Mouse (Mus musculus) lung, embryonic 14.5 days (tissue): Measurements from ENCODE around the gene Pex11b. TPM values are rescaled to one million over a fixed set of nuclear protein-coding genes. Genes with fewer than 3 reads are reported as not detected.
"Not testable (repeated sequence)": the region's sequence is repeated elsewhere in the genome, so short reads cannot be mapped to it uniquely, and the experiment has no call there.

ENCODE experiments used
- ATAC-seq: fragments of 200-750 bp; cut with Nextera tagmentation; 2 replicates; pipeline ENCODE4 v1.8.0; 2017; ENCODE audit warnings: mild to moderate bottlenecking, moderate TSS enrichment, moderate library complexity; ENCODE audit not compliant: insufficient read depth
- DNase-seq: peaks from one replicate; pipeline ENCODE4 v3.0.0-alpha.2; 2015
- H3K27ac ChIP-seq: fragments of 300-500 bp; sonication (generic); 2 replicates; pipeline ENCODE4 v1.5.1; 2014; ENCODE audit warnings: low read depth, mild to moderate bottlenecking, moderate library complexity
- H3K27me3 ChIP-seq: fragments of 300-500 bp; sonication (generic); 2 replicates; pipeline ENCODE4 v1.6.1; 2014; ENCODE audit warnings: low read length, control low read depth; ENCODE audit not compliant: insufficient read depth
- H3K36me3 ChIP-seq: fragments of 300-500 bp; sonication (generic); 2 replicates; pipeline ENCODE4 v1.6.1; 2014; ENCODE audit warnings: control low read depth; ENCODE audit not compliant: insufficient read depth
- H3K4me1 ChIP-seq: fragments of 300-500 bp; sonication (generic); 2 replicates; pipeline ENCODE4 v1.6.1; 2014; ENCODE audit warnings: antibody characterized with exemption, control low read depth; ENCODE audit not compliant: insufficient read depth
- H3K4me2 ChIP-seq: fragments of 300-500 bp; sonication (generic); 2 replicates; pipeline ENCODE4 v1.6.1; 2014; ENCODE audit warnings: mild to moderate bottlenecking
- H3K4me3 ChIP-seq: fragments of 300-500 bp; sonication (generic); 2 replicates; pipeline ENCODE4 v1.5.1; 2014; ENCODE audit warnings: low read depth, low read length
- H3K9ac ChIP-seq: fragments of 300-500 bp; sonication (generic); 2 replicates; pipeline ENCODE4 v1.6.1; 2014
- H3K9me3 ChIP-seq: fragments of 300-500 bp; sonication (generic); 2 replicates; pipeline ENCODE4 v1.6.1; 2016; ENCODE audit warnings: low read depth, low read length, control low read depth
- CTCF ChIP-seq: IDR thresholded peaks from 2 replicates; pipeline ENCODE4 v1.5.1; 2016; ENCODE audit warnings: antibody characterized with exemption, low read depth
- WGBS: fragments of 180-500 bp; shearing (Covaris S2); extraction: QIAGEN DNeasy Blood & Tissue Kit; methylation state at CpG from one replicate; pipeline ENCODE4 v1.1.7; 2014; 5-methylcytosine and 5-hydroxymethylcytosine counted together
- polyA plus RNA-seq: library from polyadenylated mRNA; unstranded; fragments of >200 nt; fragmentation: Nextera tagmentation; extraction: Ambion mirVana; gene quantifications from 2 replicates; pipeline ENCODE4 v1.2.1, GENCODE M21; 2014

Pex11b gene
- polyA plus RNA-seq, 1 experiment from 2014 or later = 55.8 TPM

DNA sequence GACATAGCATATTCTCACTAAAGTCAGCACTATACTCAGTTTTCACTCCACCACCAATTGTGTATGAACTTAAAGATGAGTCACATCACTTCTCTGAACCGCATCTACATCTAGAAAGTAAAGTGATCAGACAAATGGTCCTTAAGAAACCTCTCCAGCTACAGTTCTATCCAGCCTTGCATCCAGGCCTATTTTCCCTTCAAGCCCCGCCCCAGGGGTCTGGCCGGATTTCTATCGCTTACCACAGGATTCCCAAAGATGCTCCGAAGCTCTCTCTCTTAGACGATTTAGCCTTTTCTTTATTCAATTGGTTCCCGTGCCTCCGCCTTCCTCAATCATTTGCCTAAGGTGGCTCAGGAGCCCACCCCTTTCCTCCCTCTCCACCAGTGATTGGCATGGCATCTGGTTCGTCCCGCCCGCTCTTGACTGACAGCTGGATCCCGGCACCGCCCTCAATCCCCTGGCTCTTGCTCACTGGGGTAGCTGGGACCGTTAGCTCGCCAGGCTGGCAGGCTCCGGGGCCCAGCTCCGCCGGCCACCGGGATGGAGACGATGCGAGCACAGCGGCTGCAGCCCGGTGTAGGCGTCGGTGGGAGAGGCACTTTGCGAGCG is 34.4 kb upstream of the Pex11b start, which contains the start of gene Lix1l:
Gene Lix1l, plus strand, starts transcription at position 511 of the 612 bp plus-strand sequence.
- Histone ChIP-seq H3K9me3 (no peaks in the 10 kb centered on the region), H3K4me1 (peaks cover 7% of the 10 kb centered on the region; the same call in 1 of the 2 replicates), H3K4me3 (peak within 1 kb of the TSS; percentile 67), H3K4me2 (peak within 1 kb of the TSS; percentile 67), H3K36me3 (no peaks in the 10 kb centered on the region), H3K27ac (peak within 1 kb of the TSS; percentile 97), H3K27me3 (peaks cover 29% of the 10 kb centered on the region), H3K9ac (peak within 1 kb of the TSS; percentile 82)
- TF ChIP-seq CTCF = no peak
- peak; percentile 95 for ATAC-seq
- peak; percentile 97 for DNase-seq
- 1% methylated on average over 27 of the region's 27 CpGs for WGBS

DNA sequence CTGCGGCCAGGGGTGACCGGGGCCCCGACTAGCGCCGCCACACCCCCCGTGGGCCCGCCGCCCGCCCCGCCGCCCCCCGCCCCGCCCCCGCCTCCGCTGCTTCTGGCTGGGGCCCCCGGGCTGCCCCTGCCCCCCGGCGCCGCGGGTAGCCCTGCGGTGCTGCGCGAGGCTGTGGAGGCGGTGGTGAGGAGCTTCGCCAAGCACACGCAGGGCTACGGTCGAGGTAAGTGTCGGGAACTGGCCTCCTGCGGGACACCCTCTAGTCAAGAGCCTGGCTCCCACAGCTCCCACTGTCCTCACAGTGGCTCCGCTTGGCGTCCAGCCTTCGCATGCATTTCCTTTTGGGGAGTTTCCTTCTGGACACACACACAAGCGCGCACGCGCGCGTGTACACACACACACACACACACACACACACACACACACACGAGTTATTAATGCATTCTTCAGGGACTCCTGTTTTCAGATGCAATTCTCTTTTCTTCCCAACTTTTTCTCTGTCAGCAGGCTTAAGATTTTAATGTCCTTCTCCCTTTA is 33.9 kb upstream of the Pex11b start:
- TF ChIP-seq CTCF = 0 out of 2 replicates have a peak, but pooled peaks have one; percentile 4
- peaks cover 4% of the 10 kb centered on the region; the same call in 1 of the 2 replicates for H3K4me1 ChIP-seq

DNA sequence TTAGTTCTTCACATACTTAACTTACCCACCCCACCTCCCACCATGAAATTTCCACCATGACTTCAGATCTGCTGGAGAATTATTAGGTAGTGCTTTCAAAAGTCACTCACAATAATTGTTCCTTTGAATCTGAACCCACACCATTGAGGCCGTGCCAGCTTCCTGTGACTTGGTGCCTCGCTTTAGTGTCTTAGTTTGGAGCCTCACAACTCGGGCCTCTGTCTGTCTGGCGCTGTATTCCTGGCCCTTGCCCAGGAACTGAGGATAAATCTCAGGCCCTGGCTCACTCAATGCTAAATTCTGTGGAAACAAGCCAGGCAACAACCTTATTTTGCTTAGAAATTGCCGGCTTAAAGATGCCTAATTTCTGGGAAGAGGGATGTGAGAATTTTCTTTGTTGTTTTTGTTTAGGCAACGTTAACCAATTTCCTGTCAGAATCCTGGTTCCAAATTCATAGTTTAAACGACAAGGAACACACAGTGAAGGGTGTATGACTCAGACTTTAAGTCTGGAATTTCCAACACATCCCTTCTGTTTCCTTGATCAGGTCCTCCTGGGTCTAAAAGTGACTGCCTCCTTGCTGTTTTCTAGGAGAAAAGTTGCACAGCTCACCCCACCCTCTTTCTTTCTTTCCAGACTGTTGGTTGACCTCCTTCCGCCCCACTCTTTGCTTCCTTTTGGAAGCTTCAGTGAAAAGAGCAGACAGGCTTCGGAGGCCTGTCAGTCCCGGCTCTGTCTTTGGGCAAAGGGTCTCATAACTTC is 33.1 kb upstream of the Pex11b start:
- DNase-seq = peak; percentile 77
- no peak for TF ChIP-seq CTCF
- peak overlapping the region; percentile 82 for H3K9ac ChIP-seq
- H3K4me1 ChIP-seq = no peaks in the 10 kb centered on the region
- H3K36me3 ChIP-seq = no peaks in the 10 kb centered on the region
- ATAC-seq = no peak
- no peaks in the 10 kb centered on the region for H3K9me3 ChIP-seq
- peak overlapping the region; percentile 67 for H3K4me3 ChIP-seq
- 19% methylated on average over 10 of the region's 10 CpGs for WGBS
- H3K27ac ChIP-seq = peak overlapping the region; percentile 97
- peak overlapping the region; percentile 67 for H3K4me2 ChIP-seq
- peaks cover 18% of the 10 kb centered on the region for H3K27me3 ChIP-seq

More for the DNA sequence above, 33.9 kb upstream of the Pex11b start:
- H3K9me3 ChIP-seq = no peaks in the 10 kb centered on the region
- peaks cover 26% of the 10 kb centered on the region for H3K27me3 ChIP-seq
- under 1% methylated on average over 40 of the region's 40 CpGs for WGBS
- H3K9ac ChIP-seq = peak overlapping the region; percentile 82
- DNase-seq (peak; percentile 89), ATAC-seq (peak; percentile 66)
- H3K27ac ChIP-seq = peak overlapping the region; percentile 97
- peak overlapping the region; percentile 67 for H3K4me3 ChIP-seq
- no peaks in the 10 kb centered on the region for H3K36me3 ChIP-seq
- peak overlapping the region; percentile 67 for H3K4me2 ChIP-seq

DNA sequence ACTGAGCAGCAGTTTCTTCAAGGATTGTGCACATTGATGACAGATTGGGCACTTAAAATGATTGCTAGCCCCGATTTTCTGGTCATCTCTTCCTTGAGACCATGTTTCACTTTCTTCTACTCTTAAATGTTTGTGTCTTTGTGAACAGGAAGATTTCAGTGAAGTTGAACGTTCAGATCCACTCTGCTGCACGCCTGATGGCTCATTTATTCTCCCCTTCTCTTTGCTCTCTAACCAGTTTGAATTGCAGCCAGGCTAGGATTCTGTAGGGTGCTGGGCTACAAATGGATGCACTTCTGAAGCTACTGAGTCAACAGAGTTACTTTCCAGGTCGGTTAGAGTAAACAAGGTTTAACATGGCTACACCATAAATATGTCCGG is 32.5 kb upstream of the Pex11b start:
- Histone ChIP-seq H3K9ac (peak overlapping the region; percentile 82), H3K27me3 (0 out of 2 replicates have a peak, but pooled peaks cover 13% of the 10 kb centered on the region), H3K27ac (peak overlapping the region; percentile 97), H3K4me1 (no peaks in the 10 kb centered on the region), H3K36me3 (no peaks in the 10 kb centered on the region), H3K9me3 (no peaks in the 10 kb centered on the region), H3K4me3 (peak overlapping the region; percentile 67), H3K4me2 (peak overlapping the region; percentile 67)
- ATAC-seq (no peak), DNase-seq (peak; percentile 34)
- no peak for TF ChIP-seq CTCF
- WGBS = 18% methylated on average over 5 of the region's 5 CpGs

DNA sequence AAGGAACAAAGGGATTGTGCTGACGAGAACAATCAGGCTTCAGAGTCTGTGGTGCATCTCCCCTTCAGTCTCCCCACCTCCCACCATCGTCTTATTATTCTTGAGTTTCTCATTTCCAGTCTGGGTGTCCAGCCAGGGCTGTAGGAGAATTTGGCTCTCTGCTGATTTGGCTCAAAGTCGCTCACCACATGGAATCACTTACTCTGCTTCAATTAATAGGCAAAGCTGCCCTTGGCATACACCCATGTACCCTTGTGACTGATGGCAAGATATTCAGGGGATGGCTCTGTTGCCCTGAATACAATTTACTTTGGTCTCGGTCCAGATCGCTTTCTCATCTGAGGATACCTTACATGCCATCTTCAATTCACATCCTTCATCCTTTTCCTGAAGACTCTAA is 31.9 kb upstream of the Pex11b start:
- Histone ChIP-seq H3K9ac (peak overlapping the region; percentile 82; the same call in 1 of the 2 replicates), H3K4me3 (peak overlapping the region; percentile 67), H3K27ac (no peak overlapping the region; the same call in 1 of the 2 replicates), H3K4me1 (no peaks in the 10 kb centered on the region), H3K36me3 (no peaks in the 10 kb centered on the region), H3K9me3 (no peaks in the 10 kb centered on the region), H3K27me3 (0 out of 2 replicates have a peak, but pooled peaks cover 7% of the 10 kb centered on the region), H3K4me2 (peak overlapping the region; percentile 67)
- ATAC-seq = no peak
- 54% methylated on average over 5 of the region's 5 CpGs for WGBS
- peak; percentile 30 for DNase-seq
- no peak for TF ChIP-seq CTCF

DNA sequence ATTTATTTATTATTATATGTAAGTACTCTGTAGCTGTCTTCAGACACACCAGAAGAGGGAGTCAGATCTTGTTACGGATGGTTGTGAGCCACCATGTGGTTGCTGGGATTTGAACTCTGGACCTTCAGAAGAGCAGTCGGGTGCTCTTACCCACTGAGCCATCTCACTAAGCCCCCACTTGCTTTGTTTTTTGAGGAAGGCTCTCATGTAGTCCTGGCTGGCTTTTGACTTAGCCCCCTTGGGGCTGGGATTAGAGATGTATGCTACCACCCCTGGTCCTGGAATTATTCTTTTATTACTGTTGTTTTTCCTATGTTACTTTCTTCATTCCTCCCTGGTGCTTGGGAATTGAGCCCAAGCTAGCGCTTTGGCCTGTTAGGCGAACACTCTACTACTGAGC is 29.2 kb upstream of the Pex11b start:
- not testable (repeated sequence) for H3K4me2 ChIP-seq, H3K4me1 ChIP-seq, ATAC-seq, DNase-seq, H3K9me3 ChIP-seq, H3K36me3 ChIP-seq, H3K27ac ChIP-seq, H3K9ac ChIP-seq, H3K27me3 ChIP-seq, H3K4me3 ChIP-seq
- WGBS = 91% methylated on average over 3 of the region's 4 CpGs

DNA sequence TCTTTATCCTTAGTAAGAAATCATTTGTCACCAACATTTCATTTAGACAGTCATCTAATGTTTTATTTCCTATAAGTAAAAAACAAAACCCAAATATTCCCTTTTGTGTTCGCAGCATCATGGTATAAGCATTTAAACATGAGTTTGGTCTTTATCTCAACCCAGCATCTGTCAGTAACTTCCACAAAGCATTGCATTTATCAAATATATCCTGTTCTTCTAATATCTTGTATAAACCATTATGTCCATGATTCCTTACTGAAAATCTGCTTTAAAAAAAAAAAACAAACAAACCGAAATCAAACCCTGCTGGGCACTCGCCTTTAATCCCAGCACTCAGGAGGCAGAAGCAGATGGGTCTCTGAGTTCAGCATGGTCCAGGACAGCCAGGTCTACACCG is 28.6 kb upstream of the Pex11b start:
- no peak overlapping the region for H3K4me3 ChIP-seq
- no peaks in the 10 kb centered on the region for H3K9me3 ChIP-seq
- DNase-seq (no peak), ATAC-seq (no peak)
- no peaks in the 10 kb centered on the region for H3K36me3 ChIP-seq
- H3K9ac ChIP-seq = no peak overlapping the region
- no peak overlapping the region for H3K27ac ChIP-seq
- TF ChIP-seq CTCF = no peak
- WGBS = 75% methylated on average over 4 of the region's 4 CpGs
- no peaks in the 10 kb centered on the region for H3K4me1 ChIP-seq
- no peaks in the 10 kb centered on the region for H3K27me3 ChIP-seq
- H3K4me2 ChIP-seq = no peak overlapping the region
